Comparison of ENCODE assay signal across 11 mouse cellular contexts in the genomic region with DNA sequence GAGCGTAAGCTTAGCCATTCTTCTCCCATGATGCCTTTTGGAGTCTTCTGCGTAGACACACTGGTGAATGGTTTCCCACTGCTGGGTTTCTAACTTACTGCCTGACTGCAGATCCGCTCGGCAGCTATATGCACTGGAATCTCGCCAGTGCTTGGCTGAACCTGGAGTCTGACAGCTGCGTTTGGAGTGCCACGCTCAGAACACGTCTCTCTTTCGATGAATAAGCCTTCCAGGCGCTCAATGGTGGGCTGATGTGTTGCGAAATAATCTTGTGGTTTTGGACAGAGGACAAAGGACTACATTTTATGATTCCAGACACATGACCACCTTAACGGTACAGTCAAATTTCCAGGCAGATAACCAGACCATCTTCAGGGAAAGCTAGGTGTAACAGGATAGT. TPM values are rescaled to one million over a fixed set of nuclear protein-coding genes. Genes with fewer than 3 reads are reported as not detected.
DNase-seq lines count a peak whose midpoint lies in the region; ATAC-seq and TF ChIP-seq lines count a peak whose summit lies in the region.
"Had no signal": no experiment of that assay in that cellular context is flagged by ENCODE, and none has a peak within 500 bp of the region (broad histone marks: within the 10 kb centered on the region; RNA-seq: fewer than 3 reads in every experiment).

No protein-coding gene starts in this region.

- no peak for TF ChIP-seq CTCF in liver, postnatal 0 days (IDR thresholded peaks at IDR 0.05; ENCODE audit: low read depth)

- no peak for ATAC-seq in hindbrain, embryonic 14.5 days (ENCODE audit: low FRiP score)
- ATAC-seq in liver, postnatal 0 days: no peak

- no peak overlapping the region for H3K4me3 ChIP-seq in hindbrain, embryonic 14.5 days (replicated peaks; ENCODE audit: low read length)
- H3K4me3 ChIP-seq in hindbrain, embryonic 10.5 days: no peak overlapping the region
- no peak overlapping the region for H3K4me3 ChIP-seq in liver, postnatal 0 days (ENCODE audit: low read depth, low read length)
- H3K4me3 ChIP-seq: embryonic facial prominence, embryonic 12.5 days; liver, embryonic 13.5 days had no signal

- no peaks in the 10 kb centered on the region for H3K36me3 ChIP-seq in hindbrain, embryonic 14.5 days (replicated peaks; ENCODE audit: control insufficient read depth, insufficient read depth)
- no peaks in the 10 kb centered on the region for H3K36me3 ChIP-seq in hindbrain, embryonic 10.5 days
- no peaks in the 10 kb centered on the region for H3K36me3 ChIP-seq in liver, postnatal 0 days (replicated peaks; ENCODE audit: insufficient read depth, low read length)
- H3K36me3 ChIP-seq: embryonic facial prominence, embryonic 12.5 days; liver, embryonic 13.5 days had no signal

- H3K27me3 ChIP-seq in hindbrain, embryonic 14.5 days (ENCODE audit: control insufficient read depth, insufficient read depth, low read length): 0 out of 2 replicates have a peak, but pooled peaks cover 3% of the 10 kb centered on the region
- H3K27me3 ChIP-seq in hindbrain, embryonic 10.5 days (ENCODE audit: insufficient read depth, poor library complexity, severe bottlenecking): no peaks in the 10 kb centered on the region; the same call in 1 of the 2 replicates
- H3K27me3 ChIP-seq in liver, postnatal 0 days (ENCODE audit: insufficient read depth, low read length): no peaks in the 10 kb centered on the region
- H3K27me3 ChIP-seq: embryonic facial prominence, embryonic 12.5 days; liver, embryonic 13.5 days had no signal

- no peak overlapping the region for H3K4me2 ChIP-seq in hindbrain, embryonic 14.5 days (replicated peaks)
- no peak overlapping the region for H3K4me2 ChIP-seq in liver, postnatal 0 days (ENCODE audit: low read depth, low read length)
- H3K4me2 ChIP-seq: embryonic facial prominence, embryonic 12.5 days; liver, embryonic 13.5 days had no signal

- DNase-seq in hindbrain, embryonic 14.5 days (ENCODE audit: low spot score): peak; percentile 54
- no peak for DNase-seq in hindbrain, embryonic 10.5 days (ENCODE audit: low spot score)
- DNase-seq in 3T3-L1 (ENCODE audit: low read depth, low spot score): peak; percentile 44
- peak; percentile 82 for DNase-seq in Muller cell, postnatal 12 days (ENCODE audit: inconsistent ontology term)
- DNase-seq in left cerebral cortex, adult 8-10 months (ENCODE audit: low spot score in 2 of 2): peak; percentile 4 to 30
- no peak for DNase-seq in urinary bladder, adult 18-20 months (ENCODE audit: low spot score in 2 of 2)
- no peak for DNase-seq in liver, postnatal 0 days
- DNase-seq: heart, adult 18-20 months; kidney, postnatal 14 days; liver, embryonic 13.5 days had no signal

- no peak overlapping the region for H3K27ac ChIP-seq in hindbrain, embryonic 14.5 days
- no peak overlapping the region for H3K27ac ChIP-seq in hindbrain, embryonic 10.5 days
- H3K27ac ChIP-seq in liver, postnatal 0 days (ENCODE audit: low read depth): no peak overlapping the region
- H3K27ac ChIP-seq: embryonic facial prominence, embryonic 12.5 days; liver, embryonic 13.5 days had no signal

- H3K4me1 ChIP-seq in hindbrain, embryonic 14.5 days (replicated peaks; ENCODE audit: control insufficient read depth, insufficient read depth, low read length): no peaks in the 10 kb centered on the region
- H3K4me1 ChIP-seq in hindbrain, embryonic 10.5 days (replicated peaks): no peaks in the 10 kb centered on the region
- H3K4me1 ChIP-seq in liver, postnatal 0 days (ENCODE audit: insufficient read depth): peaks cover 7% of the 10 kb centered on the region; the same call in 1 of the 2 replicates
- H3K4me1 ChIP-seq: embryonic facial prominence, embryonic 12.5 days; liver, embryonic 13.5 days had no signal

- 64% methylated on average over 12 of the region's 12 CpGs for WGBS in hindbrain, embryonic 14.5 days
- WGBS in hindbrain, embryonic 10.5 days: 91% methylated on average over 12 of the region's 12 CpGs
- WGBS in liver, postnatal 0 days (ENCODE audit: insufficient replicate concordance): 47% methylated on average over 12 of the region's 12 CpGs

- no peak for TF ChIP-seq EP300 in liver, postnatal 0 days (IDR thresholded peaks at IDR 0.05; ENCODE audit: low read depth)

- no peak overlapping the region for H3K9ac ChIP-seq in hindbrain, embryonic 14.5 days
- no peak overlapping the region for H3K9ac ChIP-seq in liver, postnatal 0 days (replicated peaks)
- H3K9ac ChIP-seq: embryonic facial prominence, embryonic 12.5 days; liver, embryonic 13.5 days had no signal

- no peaks in the 10 kb centered on the region for H3K9me3 ChIP-seq in hindbrain, embryonic 14.5 days (ENCODE audit: control insufficient read depth, low read length)
- no peaks in the 10 kb centered on the region for H3K9me3 ChIP-seq in hindbrain, embryonic 10.5 days
- no peaks in the 10 kb centered on the region for H3K9me3 ChIP-seq in liver, postnatal 0 days (ENCODE audit: low read length)
- H3K9me3 ChIP-seq: embryonic facial prominence, embryonic 12.5 days; liver, embryonic 13.5 days had no signal

RNA-seq across cellular contexts. Expression of gene BC067074, which starts 30.1 kb away (rescaled TPM):
- polyA plus RNA-seq in hindbrain, embryonic 14.5 days (2014; fragmentation: Nextera tagmentation; extraction: Ambion mirVana): 1.0 TPM in 2 replicates
- polyA plus RNA-seq in hindbrain, embryonic 10.5 days (2016; fragmentation: Nextera tagmentation; extraction: Ambion mirVana): 1.8 TPM in 2 replicates
- 1 to 10 TPM; 1.7 to 2.4 (median 2.3) TPM for total RNA-seq in left cerebral cortex, adult 8-10 months (2022)
- polyA plus RNA-seq in liver, postnatal 0 days (2015; fragmentation: Nextera tagmentation; extraction: Ambion mirVana): 0.06 and 0.09 TPM in 2 replicates

RNA-seq across cellular contexts. Expression of gene Gzmk, which starts 37.1 kb away (rescaled TPM):
- polyA plus RNA-seq in hindbrain, embryonic 14.5 days (2014; fragmentation: Nextera tagmentation; extraction: Ambion mirVana): not detected in 2 replicates
- polyA plus RNA-seq in hindbrain, embryonic 10.5 days (2016; fragmentation: Nextera tagmentation; extraction: Ambion mirVana): not detected in 2 replicates
- under 1 TPM in 1 of 4 experiments, not detected in 3; 0.25 TPM for total RNA-seq in left cerebral cortex, adult 8-10 months (2022)
- polyA plus RNA-seq in liver, postnatal 0 days (2015; fragmentation: Nextera tagmentation; extraction: Ambion mirVana): not detected in 2 replicates
- total RNA-seq: heart, adult 18-20 months had no signal
- polyA plus RNA-seq: embryonic facial prominence, embryonic 12.5 days; liver, embryonic 13.5 days had no signal

RNA-seq across cellular contexts. Expression of gene Esm1, which starts 53.4 kb away (rescaled TPM):
- polyA plus RNA-seq in hindbrain, embryonic 14.5 days (2014; fragmentation: Nextera tagmentation; extraction: Ambion mirVana): 1.2 and 1.8 TPM in 2 replicates
- polyA plus RNA-seq in hindbrain, embryonic 10.5 days (2016; fragmentation: Nextera tagmentation; extraction: Ambion mirVana): 1.7 and 2.2 TPM in 2 replicates
- total RNA-seq in left cerebral cortex, adult 8-10 months (2022): under 1 TPM in 2 of 4 experiments, not detected in 2; 0.17 to 0.53 TPM
- 0.90 and 1.2 TPM in 2 replicates for polyA plus RNA-seq in liver, postnatal 0 days (2015; fragmentation: Nextera tagmentation; extraction: Ambion mirVana)

Comparison
In these comparisons a context has a peak if more than half of its experiments do, and no peak if none do; other contexts are left out.
1. DNase-seq: peak in hindbrain, embryonic 14.5 days (single experiment), 3T3-L1 (single experiment), Muller cell, postnatal 12 days (single experiment) and left cerebral cortex, adult 8-10 months (2 of 2); none in hindbrain, embryonic 10.5 days (single experiment), urinary bladder, adult 18-20 months (0 of 2) and liver, postnatal 0 days (single experiment).